Mouse (Mus musculus) forelimb bud, embryonic 11.5 days (tissue): ENCODE measurements around the gene Spop.

ENCODE experiments used
- DNase-seq: peaks from one replicate; pipeline ENCODE4 v3.0.0-alpha.2; 2012; ENCODE audit warnings: low read depth, low spot score

The Spop gene

GRCm38 (mm10) chr11:95519299-95519698, 105.4 kb downstream of the Spop start:
- DNase-seq, result no peak

GRCm38 (mm10) chr11:95519996-95520395, 106.1 kb downstream of the Spop start:
- DNase-seq, result no peak

GRCm38 (mm10) chr11:95520456-95521072, 106.7 kb downstream of the Spop start:
- DNase-seq, result peak; percentile 89

- peak; percentile 80 for DNase-seq
Measured at GRCm38 (mm10) chr11:95521563-95521962, 107.7 kb downstream of the Spop start.

- no peak for DNase-seq
Measured at GRCm38 (mm10) chr11:95527307-95527706, 113.4 kb downstream of the Spop start.

- DNase-seq, result no peak
Measured at GRCm38 (mm10) chr11:95528231-95528630, 114.4 kb downstream of the Spop start.

- DNase-seq, result no peak
Measured at GRCm38 (mm10) chr11:95532353-95533072, 118.6 kb downstream of the Spop start.

- DNase-seq, result peak; percentile 88
Measured at GRCm38 (mm10) chr11:95533484-95534160, 119.7 kb downstream of the Spop start.

GRCm38 (mm10) chr11:95538378-95539104, 124.7 kb downstream of the Spop start:
- no peak for DNase-seq

GRCm38 (mm10) chr11:95540637-95541385, 126.9 kb downstream of the Spop start:
- no peak for DNase-seq
